Mouse (Mus musculus) midbrain, embryonic 14.5 days (tissue): ENCODE data around the gene Pus10. TPM values are rescaled to one million over a fixed set of nuclear protein-coding genes. Genes with fewer than 3 reads are reported as not detected.

Experiments used
- ATAC-seq: fragments of 200-750 bp; cut with Nextera tagmentation; 2 replicates; pipeline ENCODE4 v1.8.0; 2017; ENCODE audit warnings: moderate number of reproducible peaks, moderate library complexity; ENCODE audit not compliant: low FRiP score, low TSS enrichment
- DNase-seq: peaks from one replicate; pipeline ENCODE4 v3.0.0-alpha.2; 2015
- H3K27ac ChIP-seq: fragments of 300-500 bp; sonication (generic); replicated peaks from 2 replicates; pipeline ENCODE4 v1.5.1; 2014; ENCODE audit warnings: mild to moderate bottlenecking, low read depth, low read length, moderate library complexity
- H3K27me3 ChIP-seq: fragments of 300-500 bp; sonication (generic); 2 replicates; pipeline ENCODE4 v1.6.1; 2014; ENCODE audit warnings: low read length, control low read depth, mixed read lengths; ENCODE audit not compliant: control insufficient read depth, insufficient read depth
- H3K36me3 ChIP-seq: fragments of 300-500 bp; sonication (generic); 2 replicates; pipeline ENCODE4 v1.6.1; 2014; ENCODE audit warnings: low read length, control low read depth; ENCODE audit not compliant: control insufficient read depth, insufficient read depth
- H3K4me1 ChIP-seq: fragments of 300-500 bp; sonication (generic); 2 replicates; pipeline ENCODE4 v1.6.1; 2014; ENCODE audit warnings: mild to moderate bottlenecking, antibody characterized with exemption, low read length, control low read depth; ENCODE audit not compliant: control insufficient read depth, insufficient read depth
- H3K4me2 ChIP-seq: fragments of 300-500 bp; sonication (generic); 2 replicates; pipeline ENCODE4 v1.6.1; 2014; ENCODE audit warnings: mild to moderate bottlenecking, low read length, moderate library complexity
- H3K4me3 ChIP-seq: fragments of 300-500 bp; sonication (generic); replicated peaks from 2 replicates; pipeline ENCODE4 v1.5.1; 2014; ENCODE audit warnings: low read depth, low read length
- H3K9ac ChIP-seq: fragments of 300-500 bp; sonication (generic); replicated peaks from 2 replicates; pipeline ENCODE4 v1.6.1; 2014; ENCODE audit warnings: mild to moderate bottlenecking, low read length, moderate library complexity
- H3K9me3 ChIP-seq: fragments of 300-500 bp; sonication (generic); 2 replicates; pipeline ENCODE4 v1.6.1; 2016; ENCODE audit warnings: low read length, control low read depth, mixed read lengths; ENCODE audit not compliant: control insufficient read depth
- WGBS: fragments of 180-500 bp; shearing (Covaris S2); extraction: QIAGEN DNeasy Blood & Tissue Kit; methylation state at CpG from one replicate; pipeline ENCODE4 v1.1.7; 2014; 5-methylcytosine and 5-hydroxymethylcytosine counted together
- polyA plus RNA-seq: library from polyadenylated mRNA; unstranded; fragments of >200 nt; fragmentation: Nextera tagmentation; extraction: Ambion mirVana; gene quantifications from 2 replicates; pipeline ENCODE4 v1.2.1, GENCODE M21; 2014

Pus10 gene
- polyA plus RNA-seq, 1 experiment from 2014 or later, result 14.3 TPM

DNA sequence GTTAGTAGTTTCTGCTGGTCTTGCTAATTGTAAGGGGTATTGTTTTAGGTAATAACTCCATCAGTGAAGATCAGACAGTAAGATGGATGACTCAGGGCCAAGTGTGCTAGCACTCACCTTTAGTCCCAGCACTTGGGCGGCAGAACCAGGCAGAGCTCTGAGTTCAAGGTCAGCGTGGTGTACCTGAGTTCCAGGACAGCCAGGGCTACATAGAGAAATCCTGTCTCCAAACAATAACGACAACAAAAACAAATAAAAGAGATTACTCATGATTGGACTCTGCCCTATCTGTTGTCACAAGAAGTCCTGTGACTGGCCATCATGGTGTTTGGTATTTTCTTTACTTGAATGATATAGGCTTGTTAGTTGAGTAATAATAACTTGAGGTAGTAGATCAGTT, 36.4 kb downstream of the Pus10 start:
- 97% methylated on average over 3 of the region's 3 CpGs for WGBS
- no peaks in the 10 kb centered on the region for H3K9me3 ChIP-seq
- H3K27ac ChIP-seq, result no peak overlapping the region
- no peaks in the 10 kb centered on the region for H3K27me3 ChIP-seq
- no peak for DNase-seq
- H3K9ac ChIP-seq, result no peak overlapping the region
- no peak for ATAC-seq
- H3K4me1 ChIP-seq, result no peaks in the 10 kb centered on the region
- H3K4me3 ChIP-seq, result no peak overlapping the region
- H3K36me3 ChIP-seq, result peaks cover 16% of the 10 kb centered on the region; the same call in 1 of the 2 replicates
- no peak overlapping the region for H3K4me2 ChIP-seq

DNA sequence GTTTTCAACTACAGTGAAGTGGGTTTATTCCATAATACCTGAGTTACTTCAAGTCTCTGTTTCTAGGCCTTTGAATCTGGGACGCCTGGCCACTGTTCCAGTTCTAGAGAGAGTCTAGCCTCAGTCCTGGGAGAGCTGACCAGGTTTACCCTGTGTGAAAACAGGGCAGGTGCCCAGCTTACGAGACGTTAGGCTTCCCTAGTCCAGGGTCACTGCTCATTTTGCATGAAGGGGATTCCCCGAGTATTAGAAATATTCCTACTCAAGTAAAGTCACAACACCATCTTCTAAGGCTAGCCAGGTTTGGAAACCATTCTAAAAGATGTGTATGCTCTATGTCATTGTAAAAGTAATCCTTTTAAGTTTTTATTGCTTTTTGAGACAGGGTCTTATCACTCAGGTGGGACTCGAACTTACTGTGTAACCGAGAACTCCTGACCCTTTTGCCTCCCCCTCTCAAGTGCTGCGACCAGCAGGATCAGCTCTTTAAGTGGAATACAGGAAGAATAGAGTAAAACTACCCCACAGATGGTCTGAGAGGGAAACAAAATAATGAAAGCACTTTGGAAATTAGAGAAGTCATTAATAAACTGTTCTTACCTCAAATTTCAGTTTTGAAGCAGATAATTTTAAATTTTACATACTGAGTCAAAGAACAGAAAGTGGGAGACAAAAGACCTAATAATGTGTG, 39.3 kb downstream of the Pus10 start:
- peaks cover 36% of the 10 kb centered on the region for H3K36me3 ChIP-seq
- ATAC-seq (no peak), DNase-seq (no peak)
- H3K9ac ChIP-seq, result no peak overlapping the region
- H3K4me1 ChIP-seq, result no peaks in the 10 kb centered on the region
- H3K27me3 ChIP-seq, result no peaks in the 10 kb centered on the region
- no peaks in the 10 kb centered on the region for H3K9me3 ChIP-seq
- H3K4me3 ChIP-seq, result no peak overlapping the region
- 88% methylated on average over 7 of the region's 7 CpGs for WGBS
- H3K27ac ChIP-seq, result no peak overlapping the region
- no peak overlapping the region for H3K4me2 ChIP-seq

GRCm38 (mm10) chr11:23712299-23712698, 46.8 kb downstream of the Pus10 start:
- DNase-seq, result no peak
- Histone ChIP-seq H3K4me2 (no peak overlapping the region), H3K27ac (no peak overlapping the region), H3K4me1 (no peaks in the 10 kb centered on the region), H3K27me3 (no peaks in the 10 kb centered on the region), H3K9ac (no peak overlapping the region), H3K36me3 (peaks cover 89% of the 10 kb centered on the region), H3K4me3 (no peak overlapping the region), H3K9me3 (no peaks in the 10 kb centered on the region)
- ATAC-seq, result no peak
- WGBS, result 91% methylated on average over 3 of the region's 3 CpGs

DNA sequence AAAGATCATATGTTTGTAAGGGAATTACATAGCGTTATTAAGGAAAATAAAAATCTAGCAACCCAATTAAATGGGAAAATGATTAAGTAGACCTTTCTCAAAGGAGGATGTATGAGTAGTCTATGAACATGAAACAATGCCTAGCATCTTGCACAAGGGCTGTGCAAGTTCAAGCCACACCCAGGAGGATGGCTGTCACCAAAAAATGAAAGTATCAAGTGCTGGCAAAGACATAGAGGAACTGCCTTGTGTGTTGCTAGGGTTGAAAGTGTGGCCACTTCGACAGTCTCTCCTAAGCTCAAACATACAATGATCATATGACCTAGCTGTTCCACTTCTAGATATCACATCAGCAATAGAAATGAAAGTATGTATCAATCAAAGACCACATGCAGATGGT, 53.4 kb downstream of the Pus10 start:
- Histone ChIP-seq H3K27ac (no peak overlapping the region), H3K9me3 (no peaks in the 10 kb centered on the region), H3K9ac (no peak overlapping the region), H3K4me1 (no peaks in the 10 kb centered on the region), H3K27me3 (no peaks in the 10 kb centered on the region), H3K36me3 (peaks cover 87% of the 10 kb centered on the region), H3K4me3 (no peak overlapping the region), H3K4me2 (no peak overlapping the region)
- WGBS, result 100% methylated on average over 2 of the region's 2 CpGs
- no peak for ATAC-seq
- DNase-seq, result no peak

DNA sequence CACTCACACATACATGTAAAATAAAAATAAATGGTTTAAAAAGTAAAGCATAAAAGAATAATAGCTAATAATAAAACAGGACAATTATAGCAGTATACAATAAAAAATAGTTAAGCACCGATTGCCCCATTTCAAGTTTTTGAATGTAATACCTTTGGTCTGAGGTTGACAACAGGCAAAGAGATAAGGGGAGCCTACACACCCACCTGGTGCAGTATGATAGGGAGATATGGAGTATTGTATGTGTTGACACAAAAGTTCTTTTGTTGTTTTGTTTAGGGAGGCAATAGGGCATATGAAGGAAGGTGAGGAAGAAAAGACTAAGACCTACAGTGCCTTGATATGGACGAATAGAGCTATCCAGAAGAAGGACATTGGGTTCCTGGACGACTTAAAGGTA, 54.4 kb downstream of the Pus10 start:
- Histone ChIP-seq H3K9me3 (no peaks in the 10 kb centered on the region), H3K36me3 (peaks cover 80% of the 10 kb centered on the region), H3K27me3 (no peaks in the 10 kb centered on the region), H3K27ac (no peak overlapping the region), H3K9ac (no peak overlapping the region), H3K4me3 (no peak overlapping the region), H3K4me2 (no peak overlapping the region), H3K4me1 (no peaks in the 10 kb centered on the region)
- WGBS, result 84% methylated on average over 3 of the region's 3 CpGs
- DNase-seq, result no peak
- no peak for ATAC-seq

DNA sequence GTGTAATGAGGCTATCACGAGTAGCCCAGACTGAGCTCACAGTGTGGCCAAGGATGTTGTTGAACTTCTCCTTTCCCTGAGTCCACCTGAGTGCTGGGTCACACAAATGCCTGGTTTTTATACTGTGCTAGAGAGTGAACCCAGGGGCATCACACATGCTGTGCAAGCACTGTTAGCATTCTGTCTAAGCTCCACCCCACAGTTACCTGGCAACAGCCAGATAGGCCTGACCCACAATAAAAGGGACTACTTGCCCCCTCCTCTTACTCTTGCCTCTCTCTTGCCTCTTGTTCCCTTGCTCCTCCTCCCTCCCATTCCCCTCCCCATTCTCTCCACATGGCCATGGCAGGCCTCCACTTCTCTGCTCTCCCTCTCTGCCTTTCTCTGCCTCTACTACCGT, 56.9 kb downstream of the Pus10 start:
- Histone ChIP-seq H3K27ac (no peak overlapping the region), H3K36me3 (peaks cover 80% of the 10 kb centered on the region), H3K4me3 (no peak overlapping the region), H3K9me3 (no peaks in the 10 kb centered on the region), H3K27me3 (no peaks in the 10 kb centered on the region), H3K4me2 (no peak overlapping the region), H3K4me1 (no peaks in the 10 kb centered on the region), H3K9ac (no peak overlapping the region)
- ATAC-seq (0 out of 2 replicates have a peak, but pooled peaks have one; percentile 17), DNase-seq (no peak)
- WGBS, result 9% methylated on average over 2 of the region's 2 CpGs

DNA sequence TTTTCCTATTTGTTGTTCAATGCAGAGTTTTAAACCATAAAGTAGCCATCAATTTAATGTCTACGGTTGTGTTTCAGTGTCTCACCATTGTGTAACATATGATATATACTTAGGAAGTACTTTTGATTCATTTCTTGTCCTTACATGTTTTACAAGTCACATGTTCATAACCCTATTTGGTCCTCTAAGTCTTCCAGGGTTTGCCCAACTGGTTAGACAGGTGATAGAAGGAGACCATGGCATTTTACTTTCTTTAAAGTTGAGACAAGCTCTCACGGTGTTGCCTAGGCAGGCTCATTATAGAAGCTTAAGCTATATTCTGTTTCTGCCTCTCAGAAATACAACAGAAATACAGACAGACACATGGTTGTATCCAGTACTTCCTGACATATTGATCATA, 60.4 kb downstream of the Pus10 start:
- Histone ChIP-seq H3K9ac (no peak overlapping the region), H3K9me3 (no peaks in the 10 kb centered on the region), H3K4me2 (no peak overlapping the region), H3K4me1 (no peaks in the 10 kb centered on the region), H3K27ac (no peak overlapping the region), H3K27me3 (no peaks in the 10 kb centered on the region), H3K36me3 (peaks cover 76% of the 10 kb centered on the region), H3K4me3 (no peak overlapping the region)
- ATAC-seq (no peak), DNase-seq (no peak)
- 94% methylated on average over 2 of the region's 2 CpGs for whole genome bisulfite sequencing

DNA sequence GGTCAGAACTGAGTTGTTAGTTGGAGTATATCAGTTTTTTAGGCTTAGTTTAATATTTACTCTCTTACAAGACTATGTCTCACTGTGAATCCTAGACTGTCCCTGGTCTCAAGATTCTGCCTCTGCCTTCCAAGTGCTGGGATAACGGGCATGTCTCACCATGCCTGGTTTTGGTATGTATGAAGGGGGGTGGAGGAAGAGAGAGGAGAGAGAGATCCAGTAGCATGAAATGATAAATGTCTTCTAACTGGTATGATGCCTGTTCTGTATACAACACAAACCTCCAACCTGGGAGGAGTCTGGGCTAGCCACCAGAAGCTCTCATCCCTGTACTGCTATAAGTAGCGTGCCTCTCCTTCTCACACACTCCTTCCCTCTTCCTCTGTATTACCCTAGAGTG, 61.0 kb downstream of the Pus10 start:
- WGBS, result 93% methylated on average over 2 of the region's 2 CpGs
- no peak overlapping the region for H3K9ac ChIP-seq
- no peak overlapping the region for H3K27ac ChIP-seq
- no peaks in the 10 kb centered on the region for H3K27me3 ChIP-seq
- no peak overlapping the region for H3K4me3 ChIP-seq
- H3K9me3 ChIP-seq, result no peaks in the 10 kb centered on the region
- H3K4me1 ChIP-seq, result no peaks in the 10 kb centered on the region
- H3K36me3 ChIP-seq, result peaks cover 75% of the 10 kb centered on the region
- no peak overlapping the region for H3K4me2 ChIP-seq
- ATAC-seq (no peak), DNase-seq (no peak)

- no peak for ATAC-seq
- Histone ChIP-seq H3K9me3 (no peaks in the 10 kb centered on the region), H3K27ac (no peak overlapping the region), H3K36me3 (peaks cover 68% of the 10 kb centered on the region), H3K4me2 (no peak overlapping the region), H3K27me3 (no peaks in the 10 kb centered on the region), H3K4me1 (no peaks in the 10 kb centered on the region), H3K4me3 (no peak overlapping the region), H3K9ac (no peak overlapping the region)
- WGBS, result 96% methylated on average over 2 of the region's 2 CpGs
- DNase-seq, result no peak
Measured at GRCm38 (mm10) chr11:23728186-23728585, 62.7 kb downstream of the Pus10 start.
